Mouse (Mus musculus): Measurements from ENCODE around the gene Nedd9. TPM values are rescaled to one million over a fixed set of nuclear protein-coding genes. Genes with fewer than 3 reads are reported as not detected.

Gene Nedd9
- polyA plus RNA-seq, 1 experiment from 2014 or later = 30.7 TPM

DNA sequence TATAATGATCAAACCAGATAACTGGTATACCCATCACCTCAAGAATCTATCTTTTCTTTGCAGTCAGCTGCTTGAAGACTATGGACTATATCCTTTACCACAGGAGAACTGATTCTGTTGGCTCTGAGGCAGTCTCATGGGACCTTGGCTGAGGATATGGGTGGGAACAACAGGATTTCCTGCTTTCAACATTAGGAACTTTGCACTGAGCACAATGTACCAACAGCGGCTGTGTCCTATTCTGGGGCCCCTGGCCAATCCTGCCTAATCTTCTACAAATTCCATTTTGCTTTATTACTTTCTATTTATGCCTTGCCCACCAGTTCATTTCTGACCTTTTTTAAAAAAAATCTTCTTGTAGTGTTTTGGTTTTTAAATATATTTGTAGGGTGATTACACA is 21.0 kb downstream of the Nedd9 start:
- H3K4me2 ChIP-seq (replicated peaks) = no peak overlapping the region
- H3K36me3 ChIP-seq = no peaks in the 10 kb centered on the region
- H3K27ac ChIP-seq = no peak overlapping the region
- no peak overlapping the region for H3K4me3 ChIP-seq
- H3K9me3 ChIP-seq = no peaks in the 10 kb centered on the region
- no peak overlapping the region for H3K9ac ChIP-seq
- no peaks in the 10 kb centered on the region for H3K4me1 ChIP-seq
- H3K27me3 ChIP-seq (replicated peaks) = no peaks in the 10 kb centered on the region
- ATAC-seq (ENCODE audit: low FRiP score, low read depth) = no peak
- 94% methylated on average over 1 of the region's 1 CpGs for WGBS

GRCm38 (mm10) chr13:41461418-41461817 is 25.7 kb downstream of the Nedd9 start:
- Histone ChIP-seq H3K9me3 (no peaks in the 10 kb centered on the region), H3K4me1 (0 out of 2 replicates have a peak, but pooled peaks cover 7% of the 10 kb centered on the region), H3K9ac (no peak overlapping the region), H3K27me3 (replicated peaks) (no peaks in the 10 kb centered on the region), H3K27ac (no peak overlapping the region), H3K36me3 (no peaks in the 10 kb centered on the region), H3K4me2 (replicated peaks) (no peak overlapping the region), H3K4me3 (no peak overlapping the region)
- no peak for ATAC-seq (ENCODE audit: low FRiP score, low read depth)
- 90% methylated on average over 3 of the region's 3 CpGs for WGBS

DNA sequence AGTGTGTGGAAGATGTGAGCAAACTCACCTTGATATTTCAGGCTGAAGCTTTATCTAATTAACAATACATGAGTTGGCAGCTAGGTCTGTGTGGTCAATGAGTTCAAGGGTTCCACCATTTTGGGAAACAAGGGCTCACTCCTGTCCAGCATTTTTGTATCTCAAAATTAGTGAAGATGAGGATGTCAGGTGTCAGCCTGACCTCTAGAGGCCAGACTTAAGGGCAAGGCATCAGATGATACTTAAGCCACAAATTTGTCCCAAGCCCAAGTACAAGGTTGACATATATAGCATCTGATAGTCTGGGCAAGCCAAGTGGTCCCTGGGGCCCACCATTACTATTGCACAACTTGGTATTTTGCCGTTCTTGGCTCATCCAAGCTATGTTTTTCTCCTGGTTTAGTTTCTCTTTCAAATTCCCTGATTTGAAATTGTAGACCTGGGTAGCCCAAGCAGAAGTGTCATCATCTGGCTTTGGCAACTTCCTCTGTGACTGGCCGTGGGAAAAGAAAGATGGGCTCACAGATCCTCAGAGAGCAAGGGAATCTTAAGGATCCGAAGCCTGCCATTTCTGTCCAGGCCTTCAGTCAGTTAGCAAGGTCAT is 27.4 kb downstream of the Nedd9 start:
- Histone ChIP-seq H3K4me3 (no peak overlapping the region), H3K36me3 (no peaks in the 10 kb centered on the region), H3K9ac (no peak overlapping the region), H3K9me3 (no peaks in the 10 kb centered on the region), H3K4me2 (replicated peaks) (no peak overlapping the region), H3K27me3 (replicated peaks) (no peaks in the 10 kb centered on the region), H3K4me1 (peaks cover 9% of the 10 kb centered on the region; the same call in 1 of the 2 replicates), H3K27ac (no peak overlapping the region)
- ATAC-seq (ENCODE audit: low FRiP score, low read depth) = no peak
- 94% methylated on average over 3 of the region's 3 CpGs for WGBS

- Histone ChIP-seq H3K27ac (no peak overlapping the region), H3K27me3 (replicated peaks) (no peaks in the 10 kb centered on the region), H3K4me1 (peaks cover 9% of the 10 kb centered on the region; the same call in 1 of the 2 replicates), H3K9me3 (no peaks in the 10 kb centered on the region), H3K9ac (no peak overlapping the region), H3K4me2 (replicated peaks) (no peak overlapping the region), H3K36me3 (no peaks in the 10 kb centered on the region), H3K4me3 (no peak overlapping the region)
- 32% methylated on average over 2 of the region's 2 CpGs for WGBS
- ATAC-seq (ENCODE audit: low FRiP score, low read depth) = no peak
These were observed 28.5 kb downstream of the Nedd9 start for GRCm38 (mm10) chr13:41458709-41459108.

DNA sequence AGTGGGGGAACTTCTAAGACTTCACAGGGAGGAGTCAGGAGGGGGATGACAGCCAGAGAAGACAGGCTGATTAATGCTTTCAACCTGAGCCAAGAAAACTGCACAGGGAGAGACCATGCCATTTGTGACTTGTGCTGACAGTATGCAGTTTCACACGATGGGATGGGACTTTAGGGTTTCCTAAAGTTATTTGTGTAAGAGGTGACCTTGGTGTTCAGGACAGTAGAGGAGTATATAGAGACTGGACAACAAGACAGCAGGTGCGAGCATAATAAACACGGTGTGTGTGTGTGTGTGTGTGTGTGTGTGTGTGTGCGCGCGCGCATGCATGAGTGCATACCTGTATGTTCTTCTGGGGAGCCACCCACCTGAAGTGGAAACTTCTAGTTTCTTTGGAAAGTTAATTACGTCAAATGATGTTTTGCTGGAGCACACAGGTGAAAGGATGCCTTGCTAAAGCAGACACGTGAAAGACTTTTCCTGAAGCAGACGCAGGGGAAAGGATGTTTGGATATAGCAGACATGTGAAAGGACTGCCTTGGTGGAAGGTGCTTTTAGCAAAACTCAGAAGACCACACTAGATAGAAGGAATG is 29.3 kb downstream of the Nedd9 start:
- Histone ChIP-seq H3K4me3 (no peak overlapping the region), H3K27me3 (replicated peaks) (no peaks in the 10 kb centered on the region), H3K4me1 (peaks cover 9% of the 10 kb centered on the region; the same call in 1 of the 2 replicates), H3K27ac (no peak overlapping the region), H3K36me3 (no peaks in the 10 kb centered on the region), H3K4me2 (replicated peaks) (no peak overlapping the region), H3K9me3 (no peaks in the 10 kb centered on the region), H3K9ac (no peak overlapping the region)
- ATAC-seq (ENCODE audit: low FRiP score, low read depth) = no peak
- 84% methylated on average over 10 of the region's 10 CpGs for WGBS

- Histone ChIP-seq H3K4me3 (no peak overlapping the region), H3K27ac (no peak overlapping the region), H3K4me2 (replicated peaks) (no peak overlapping the region), H3K36me3 (no peaks in the 10 kb centered on the region), H3K4me1 (peaks cover 9% of the 10 kb centered on the region; the same call in 1 of the 2 replicates), H3K27me3 (replicated peaks) (no peaks in the 10 kb centered on the region), H3K9me3 (no peaks in the 10 kb centered on the region), H3K9ac (no peak overlapping the region)
- ATAC-seq (ENCODE audit: low FRiP score, low read depth) = no peak
- WGBS = 69% methylated on average over 7 of the region's 7 CpGs
These were observed 29.9 kb downstream of the Nedd9 start for GRCm38 (mm10) chr13:41457030-41457797.

GRCm38 (mm10) chr13:41456292-41457029 is 30.7 kb downstream of the Nedd9 start:
- H3K4me3 ChIP-seq = no peak overlapping the region
- no peak overlapping the region for H3K4me2 ChIP-seq (replicated peaks)
- no peak overlapping the region for H3K9ac ChIP-seq
- H3K9me3 ChIP-seq = no peaks in the 10 kb centered on the region
- WGBS = 80% methylated on average over 14 of the region's 14 CpGs
- no peaks in the 10 kb centered on the region for H3K27me3 ChIP-seq (replicated peaks)
- H3K27ac ChIP-seq = no peak overlapping the region
- no peaks in the 10 kb centered on the region for H3K36me3 ChIP-seq
- ATAC-seq (ENCODE audit: low FRiP score, low read depth) = no peak
- H3K4me1 ChIP-seq = peaks cover 9% of the 10 kb centered on the region; the same call in 1 of the 2 replicates

- no peak overlapping the region for H3K4me2 ChIP-seq (replicated peaks)
- no peak overlapping the region for H3K9ac ChIP-seq
- 81% methylated on average over 15 of the region's 15 CpGs for WGBS
- no peak overlapping the region for H3K4me3 ChIP-seq
- H3K36me3 ChIP-seq = no peaks in the 10 kb centered on the region
- no peak overlapping the region for H3K27ac ChIP-seq
- no peak for ATAC-seq (ENCODE audit: low FRiP score, low read depth)
- H3K4me1 ChIP-seq = peaks cover 9% of the 10 kb centered on the region; the same call in 1 of the 2 replicates
- H3K9me3 ChIP-seq = no peaks in the 10 kb centered on the region
- no peaks in the 10 kb centered on the region for H3K27me3 ChIP-seq (replicated peaks)
These were observed 33.7 kb downstream of the Nedd9 start for GRCm38 (mm10) chr13:41453227-41454193.

GRCm38 (mm10) chr13:41450821-41451220 is 36.3 kb downstream of the Nedd9 start:
- 71% methylated on average over 6 of the region's 6 CpGs for WGBS
- no peak for ATAC-seq (ENCODE audit: low FRiP score, low read depth)
- H3K9me3 ChIP-seq = no peaks in the 10 kb centered on the region

GRCm38 (mm10) chr13:41449211-41449610 is 38.0 kb downstream of the Nedd9 start:
- ATAC-seq (ENCODE audit: low FRiP score, low read depth) = no peak
- no peaks in the 10 kb centered on the region for H3K36me3 ChIP-seq
- 77% methylated on average over 2 of the region's 2 CpGs for WGBS
- no peak overlapping the region for H3K4me2 ChIP-seq (replicated peaks)
- H3K4me3 ChIP-seq = no peak overlapping the region
- H3K27ac ChIP-seq = no peak overlapping the region
- no peaks in the 10 kb centered on the region for H3K9me3 ChIP-seq
- no peaks in the 10 kb centered on the region for H3K4me1 ChIP-seq
- H3K27me3 ChIP-seq (replicated peaks) = no peaks in the 10 kb centered on the region
- H3K9ac ChIP-seq = no peak overlapping the region

More at GRCm38 (mm10) chr13:41450821-41451220, 36.3 kb downstream of the Nedd9 start:
- Histone ChIP-seq H3K4me2 (replicated peaks) (no peak overlapping the region), H3K9ac (no peak overlapping the region), H3K4me1 (no peaks in the 10 kb centered on the region), H3K4me3 (no peak overlapping the region), H3K27me3 (replicated peaks) (no peaks in the 10 kb centered on the region), H3K27ac (no peak overlapping the region), H3K36me3 (no peaks in the 10 kb centered on the region)

- ATAC-seq (ENCODE audit: low FRiP score, low read depth) = no peak
- Histone ChIP-seq H3K27ac (no peak overlapping the region), H3K9me3 (no peaks in the 10 kb centered on the region), H3K4me1 (peaks cover under 1% of the 10 kb centered on the region; the same call in 1 of the 2 replicates), H3K4me2 (replicated peaks) (no peak overlapping the region), H3K4me3 (no peak overlapping the region), H3K9ac (no peak overlapping the region), H3K27me3 (replicated peaks) (no peaks in the 10 kb centered on the region), H3K36me3 (no peaks in the 10 kb centered on the region)
- 46% methylated on average over 6 of the region's 6 CpGs for WGBS
These were observed 40.0 kb downstream of the Nedd9 start for GRCm38 (mm10) chr13:41447209-41447608.

All from neural tube, embryonic 12.5 days (tissue).